Mouse (Mus musculus) testis, postnatal 10 days (tissue): Measurements from ENCODE around the gene Rnf20.

ENCODE experiments used
- DNase-seq: peaks from one replicate; pipeline ENCODE4 v3.0.0; 2021; ENCODE audit warnings: low spot score

Rnf20 gene

GRCm38 (mm10) chr4:49661664-49662063 lies 29.9 kb downstream of the Rnf20 start:
- DNase-seq, result no peak

GRCm38 (mm10) chr4:49662231-49662630 lies 30.4 kb downstream of the Rnf20 start:
- no peak for DNase-seq

- peak; percentile 50 for DNase-seq
Observed at GRCm38 (mm10) chr4:49664850-49665249, 33.0 kb downstream of the Rnf20 start.

GRCm38 (mm10) chr4:49676071-49676470 lies 44.3 kb downstream of the Rnf20 start:
- DNase-seq, result no peak

- no peak for DNase-seq
Observed at GRCm38 (mm10) chr4:49676790-49677189, 45.0 kb downstream of the Rnf20 start.

- DNase-seq, result no peak
Observed at GRCm38 (mm10) chr4:49680171-49680875, 48.5 kb downstream of the Rnf20 start.

- DNase-seq, result no peak
Observed at GRCm38 (mm10) chr4:49681812-49682211, 50.0 kb downstream of the Rnf20 start, which contains the start of gene Ppp3r2. TSS of gene Ppp3r2 (minus strand) at chr4:49682024.

- peak; percentile 43 for DNase-seq
Observed at GRCm38 (mm10) chr4:49688594-49689288, 56.9 kb downstream of the Rnf20 start.

- no peak for DNase-seq
Observed at GRCm38 (mm10) chr4:49691405-49692194, 59.8 kb downstream of the Rnf20 start.
